Mouse (Mus musculus) neural tube, embryonic 15.5 days (tissue): Measurements from ENCODE around the gene Lrwd1. TPM values are rescaled to one million over a fixed set of nuclear protein-coding genes. Genes with fewer than 3 reads are reported as not detected.

Experiments used
- ATAC-seq: fragments of 200-750 bp; cut with Nextera tagmentation; 2 replicates; pipeline ENCODE4 v1.8.0; 2017; ENCODE audit warnings: mild to moderate bottlenecking, moderate TSS enrichment, moderate library complexity; ENCODE audit not compliant: low FRiP score
- H3K27ac ChIP-seq: fragments of 300-500 bp; sonication (generic); replicated peaks from 2 replicates; pipeline ENCODE4 v1.5.1; 2015; ENCODE audit warnings: mild to moderate bottlenecking, inconsistent platforms
- H3K27me3 ChIP-seq: fragments of 300-500 bp; sonication (generic); replicated peaks from 2 replicates; pipeline ENCODE4 v1.6.1; 2015; ENCODE audit warnings: inconsistent platforms
- H3K36me3 ChIP-seq: fragments of 300-500 bp; sonication (generic); 2 replicates; pipeline ENCODE4 v1.6.1; 2015; ENCODE audit warnings: inconsistent platforms
- H3K4me1 ChIP-seq: fragments of 300-500 bp; sonication (generic); 2 replicates; pipeline ENCODE4 v1.6.1; 2015; ENCODE audit warnings: inconsistent platforms
- H3K4me2 ChIP-seq: fragments of 300-500 bp; sonication (generic); 2 replicates; pipeline ENCODE4 v1.6.1; 2015; ENCODE audit warnings: inconsistent platforms, mild to moderate bottlenecking, moderate library complexity
- H3K4me3 ChIP-seq: fragments of 300-500 bp; sonication (generic); replicated peaks from 2 replicates; pipeline ENCODE4 v1.5.1; 2015; ENCODE audit warnings: mild to moderate bottlenecking, inconsistent platforms
- H3K9ac ChIP-seq: fragments of 300-500 bp; sonication (generic); replicated peaks from 2 replicates; pipeline ENCODE4 v1.6.1; 2015; ENCODE audit warnings: mild to moderate bottlenecking, inconsistent platforms
- H3K9me3 ChIP-seq: fragments of 300-500 bp; sonication (generic); replicated peaks from 2 replicates; pipeline ENCODE4 v1.6.1; 2016; ENCODE audit warnings: inconsistent platforms
- WGBS: fragments of 180-500 bp; shearing (Covaris S2); methylation state at CpG from one replicate; pipeline ENCODE4 v1.1.7; 2015; ENCODE audit warnings: mixed read lengths; 5-methylcytosine and 5-hydroxymethylcytosine counted together
- polyA plus RNA-seq: library from polyadenylated mRNA; unstranded; fragments of >200 nt; fragmentation: Nextera tagmentation; extraction: Ambion mirVana; gene quantifications from 2 replicates; pipeline ENCODE4 v1.2.1, GENCODE M21; 2015

Lrwd1 gene
- polyA plus RNA-seq, 1 experiment from 2014 or later: 22.7 TPM

- 7% methylated on average over 18 of the region's 21 CpGs for WGBS
- ATAC-seq: peak; percentile 36; the same call in 1 of the 2 replicates
- Histone ChIP-seq H3K9ac (peak overlapping the region; percentile 14), H3K27ac (peak overlapping the region; percentile 56; the same call in 1 of the 2 replicates), H3K4me1 (peaks cover 27% of the 10 kb centered on the region), H3K27me3 (0 out of 2 replicates have a peak, but pooled peaks cover 7% of the 10 kb centered on the region), H3K36me3 (no peaks in the 10 kb centered on the region), H3K9me3 (no peaks in the 10 kb centered on the region), H3K4me2 (peak overlapping the region; percentile 93), H3K4me3 (peak overlapping the region; percentile 70)
Observed at GRCm38 (mm10) chr5:136084891-136085651, 50.8 kb downstream of the Lrwd1 start.

- ATAC-seq: peak; percentile 74
- Histone ChIP-seq H3K4me1 (peaks cover 27% of the 10 kb centered on the region), H3K27me3 (0 out of 2 replicates have a peak, but pooled peaks cover 6% of the 10 kb centered on the region), H3K36me3 (no peaks in the 10 kb centered on the region), H3K9ac (peak overlapping the region; percentile 74), H3K9me3 (no peaks in the 10 kb centered on the region), H3K4me2 (peak overlapping the region; percentile 93), H3K4me3 (peak overlapping the region; percentile 70), H3K27ac (peak overlapping the region; percentile 61; the same call in 1 of the 2 replicates)
- 2% methylated on average over 23 of the region's 23 CpGs for WGBS
Observed at GRCm38 (mm10) chr5:136084144-136084881, 51.6 kb downstream of the Lrwd1 start.

GRCm38 (mm10) chr5:136083669-136084107 lies 52.2 kb downstream of the Lrwd1 start, which contains the start of gene Rasa4:
Rasa4 (plus strand) TSS chr5:136083916.
- peak within 1 kb of the TSS; percentile 61; the same call in 1 of the 2 replicates for H3K27ac ChIP-seq
- no peaks in the 10 kb centered on the region for H3K9me3 ChIP-seq
- peak within 1 kb of the TSS; percentile 93 for H3K4me2 ChIP-seq
- ATAC-seq: peak; percentile 97
- WGBS: under 1% methylated on average over 28 of the region's 28 CpGs
- H3K36me3 ChIP-seq: no peaks in the 10 kb centered on the region
- peak within 1 kb of the TSS; percentile 74 for H3K9ac ChIP-seq
- H3K4me1 ChIP-seq: peaks cover 27% of the 10 kb centered on the region
- H3K27me3 ChIP-seq: 0 out of 2 replicates have a peak, but pooled peaks cover 3% of the 10 kb centered on the region
- H3K4me3 ChIP-seq: peak within 1 kb of the TSS; percentile 70

- 0 out of 2 replicates have a peak, but pooled peaks cover 3% of the 10 kb centered on the region for H3K27me3 ChIP-seq
- no peak for ATAC-seq
- H3K9ac ChIP-seq: no peak overlapping the region
- peaks cover 27% of the 10 kb centered on the region for H3K4me1 ChIP-seq
- no peaks in the 10 kb centered on the region for H3K36me3 ChIP-seq
- H3K4me2 ChIP-seq: no peak overlapping the region
- no peaks in the 10 kb centered on the region for H3K9me3 ChIP-seq
- 78% methylated on average over 4 of the region's 4 CpGs for WGBS
- H3K4me3 ChIP-seq: no peak overlapping the region
- H3K27ac ChIP-seq: no peak overlapping the region
Observed at GRCm38 (mm10) chr5:136082345-136082744, 53.5 kb downstream of the Lrwd1 start.

- H3K27me3 ChIP-seq: no peaks in the 10 kb centered on the region
- H3K4me2 ChIP-seq: no peak overlapping the region
- no peaks in the 10 kb centered on the region for H3K36me3 ChIP-seq
- H3K9ac ChIP-seq: no peak overlapping the region
- no peaks in the 10 kb centered on the region for H3K9me3 ChIP-seq
- no peak overlapping the region for H3K27ac ChIP-seq
- peaks cover 8% of the 10 kb centered on the region; the same call in 1 of the 2 replicates for H3K4me1 ChIP-seq
- H3K4me3 ChIP-seq: no peak overlapping the region
- WGBS: 95% methylated on average over 5 of the region's 5 CpGs
- ATAC-seq: no peak
Observed at GRCm38 (mm10) chr5:136078136-136078535, 57.7 kb downstream of the Lrwd1 start.

DNA sequence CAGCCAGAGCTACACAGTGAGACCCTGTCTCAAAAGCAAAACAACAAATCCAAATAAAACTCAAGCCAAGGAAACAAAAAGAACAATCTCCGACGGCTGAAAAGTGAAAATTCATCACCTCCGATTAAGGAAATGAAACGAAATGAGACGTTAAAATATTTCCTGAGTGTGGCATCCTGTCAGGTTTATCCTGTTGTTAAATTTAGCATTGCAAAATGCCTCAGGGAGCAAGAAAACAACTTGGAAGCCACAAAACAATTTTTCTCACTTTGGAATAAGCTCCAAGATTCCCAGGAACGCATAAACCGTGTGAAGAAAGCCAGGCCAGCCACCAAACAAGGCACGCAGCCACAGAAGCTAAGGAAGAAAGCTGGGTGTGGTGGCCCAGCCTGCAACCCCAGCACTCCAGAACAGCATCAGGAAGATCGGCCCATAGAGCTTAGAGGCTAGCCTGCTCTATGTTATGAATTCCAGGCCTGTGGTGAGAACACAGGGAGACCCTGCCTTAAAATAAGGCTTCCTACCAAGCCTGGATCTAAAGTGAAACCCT lies 58.8 kb downstream of the Lrwd1 start:
- Histone ChIP-seq H3K27ac (no peak overlapping the region), H3K4me1 (0 out of 2 replicates have a peak, but pooled peaks cover 6% of the 10 kb centered on the region), H3K27me3 (no peaks in the 10 kb centered on the region), H3K4me3 (no peak overlapping the region), H3K9ac (no peak overlapping the region), H3K36me3 (no peaks in the 10 kb centered on the region), H3K4me2 (no peak overlapping the region), H3K9me3 (no peaks in the 10 kb centered on the region)
- ATAC-seq: no peak
- 83% methylated on average over 9 of the region's 9 CpGs for WGBS

DNA sequence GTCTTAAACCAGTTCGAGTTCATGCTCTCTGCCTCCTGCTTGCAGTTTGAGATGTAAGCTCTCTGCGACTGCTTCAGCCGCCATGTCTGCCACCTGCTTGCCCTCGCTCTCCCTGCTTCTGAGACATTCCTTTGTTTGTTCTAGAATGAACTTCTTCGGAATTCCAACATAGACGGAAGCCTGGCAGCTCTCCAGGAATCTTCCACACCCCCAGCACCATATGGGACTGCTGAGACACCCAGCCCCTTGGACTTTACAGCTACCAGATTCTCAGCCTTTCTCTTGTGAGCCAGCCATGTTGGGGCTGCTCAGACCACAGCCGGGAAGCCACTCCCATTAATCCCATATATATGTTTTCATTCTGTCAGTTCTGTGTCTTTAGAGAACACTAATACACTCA lies 59.6 kb downstream of the Lrwd1 start:
- Histone ChIP-seq H3K4me1 (0 out of 2 replicates have a peak, but pooled peaks cover 6% of the 10 kb centered on the region), H3K9me3 (no peaks in the 10 kb centered on the region), H3K9ac (no peak overlapping the region), H3K4me2 (no peak overlapping the region), H3K36me3 (no peaks in the 10 kb centered on the region), H3K4me3 (no peak overlapping the region), H3K27me3 (no peaks in the 10 kb centered on the region), H3K27ac (no peak overlapping the region)
- 46% methylated on average over 7 of the region's 7 CpGs for WGBS
- no peak for ATAC-seq

- Histone ChIP-seq H3K27me3 (no peaks in the 10 kb centered on the region), H3K4me3 (no peak overlapping the region), H3K4me2 (no peak overlapping the region), H3K4me1 (0 out of 2 replicates have a peak, but pooled peaks cover 6% of the 10 kb centered on the region), H3K36me3 (no peaks in the 10 kb centered on the region), H3K9ac (no peak overlapping the region), H3K27ac (no peak overlapping the region), H3K9me3 (no peaks in the 10 kb centered on the region)
- WGBS: 95% methylated on average over 5 of the region's 5 CpGs
- no peak for ATAC-seq
Observed at GRCm38 (mm10) chr5:136075076-136075475, 60.8 kb downstream of the Lrwd1 start.

GRCm38 (mm10) chr5:136073526-136073925 lies 62.3 kb downstream of the Lrwd1 start:
- Histone ChIP-seq H3K27me3 (no peaks in the 10 kb centered on the region), H3K9me3 (no peaks in the 10 kb centered on the region), H3K4me1 (0 out of 2 replicates have a peak, but pooled peaks cover 6% of the 10 kb centered on the region), H3K4me3 (no peak overlapping the region), H3K27ac (no peak overlapping the region), H3K9ac (no peak overlapping the region), H3K36me3 (no peaks in the 10 kb centered on the region), H3K4me2 (no peak overlapping the region)
- WGBS: 71% methylated on average over 11 of the region's 11 CpGs
- no peak for ATAC-seq

DNA sequence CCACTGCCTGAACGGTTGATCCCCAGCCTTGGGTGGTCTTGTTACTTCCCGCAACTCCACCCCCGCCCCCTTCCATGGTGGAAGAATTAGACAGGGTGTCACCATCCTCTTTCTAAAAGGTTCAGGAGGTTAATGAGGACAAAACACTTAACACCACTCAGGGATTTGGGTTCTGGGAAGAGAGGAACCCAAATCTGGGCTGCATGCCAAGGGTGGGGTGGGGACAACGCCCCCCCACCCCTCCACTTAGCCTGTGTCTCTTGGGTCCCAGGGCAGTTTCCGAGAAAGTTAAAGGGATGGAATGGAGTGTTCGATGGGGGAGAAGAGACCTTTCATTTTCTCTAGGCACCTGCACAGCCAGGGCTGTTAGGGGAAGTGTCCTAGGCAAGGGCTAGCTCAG lies 62.8 kb downstream of the Lrwd1 start:
- Histone ChIP-seq H3K27ac (no peak overlapping the region), H3K4me2 (no peak overlapping the region), H3K4me3 (no peak overlapping the region), H3K27me3 (no peaks in the 10 kb centered on the region), H3K9ac (no peak overlapping the region), H3K9me3 (no peaks in the 10 kb centered on the region), H3K36me3 (no peaks in the 10 kb centered on the region), H3K4me1 (0 out of 2 replicates have a peak, but pooled peaks cover 6% of the 10 kb centered on the region)
- no peak for ATAC-seq
- WGBS: 60% methylated on average over 6 of the region's 6 CpGs
